In the genomic region with DNA sequence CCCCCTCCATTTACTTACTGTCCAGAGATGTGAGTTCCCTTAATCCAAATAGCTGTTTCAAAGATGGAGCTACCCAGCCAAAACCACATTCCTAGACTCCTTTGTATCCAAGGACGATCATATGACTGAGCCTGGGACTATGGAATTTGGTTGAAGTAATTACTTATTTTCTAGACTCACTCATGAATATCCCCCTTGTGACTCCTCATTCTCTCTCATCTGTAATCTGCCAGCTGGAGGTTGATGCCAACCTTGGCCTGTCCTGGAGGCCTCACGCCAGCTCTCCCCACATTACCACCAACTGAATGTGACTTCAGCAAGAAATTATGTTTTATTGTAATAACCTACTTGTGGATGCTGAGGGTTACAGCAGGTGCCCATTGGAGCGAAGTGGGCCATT, we compare ENCODE assay signal across 13 mouse cellular contexts.
A peak's percentile ranks its signal among the peaks of the same experiment; 100 is the strongest.
DNase-seq lines count a peak whose midpoint lies in the region; ATAC-seq lines count a peak whose summit lies in the region.
"Had no signal": no experiment of that assay in that cellular context is flagged by ENCODE, and none has a peak within 500 bp of the region (broad histone marks: within the 10 kb centered on the region; RNA-seq: fewer than 3 reads in every experiment).

No protein-coding gene starts in this region.

- 47% methylated on average over 3 of the region's 3 CpGs for whole genome bisulfite sequencing in midbrain, embryonic 13.5 days
- WGBS in midbrain, embryonic 15.5 days: 56% methylated on average over 3 of the region's 3 CpGs
- WGBS in hindbrain, embryonic 15.5 days: 35% methylated on average over 3 of the region's 3 CpGs

- peak; percentile 21 for DNase-seq in cerebellum, adult 9-11 months
- no peak for DNase-seq in cerebellum, postnatal 14 days
- DNase-seq in kidney, adult 11 months: peak; percentile 29
- no peak for DNase-seq in kidney, postnatal 10 days
- DNase-seq in embryo, embryonic 10 days (ENCODE audit: low spot score): no peak
- DNase-seq: adrenal gland, adult 2 months; cerebellum, adult 8-10 months; liver; lung, adult 2 months; right cerebral cortex, postnatal 4 days had no signal

- no peak overlapping the region for H3K9ac ChIP-seq in midbrain, embryonic 13.5 days (replicated peaks)
- no peak overlapping the region for H3K9ac ChIP-seq in midbrain, embryonic 15.5 days
- H3K9ac ChIP-seq in hindbrain, embryonic 15.5 days: no peak overlapping the region

- no peaks in the 10 kb centered on the region for H3K9me3 ChIP-seq in midbrain, embryonic 13.5 days
- no peaks in the 10 kb centered on the region for H3K9me3 ChIP-seq in midbrain, embryonic 15.5 days
- no peaks in the 10 kb centered on the region for H3K9me3 ChIP-seq in hindbrain, embryonic 15.5 days

- H3K4me1 ChIP-seq in midbrain, embryonic 13.5 days (replicated peaks): peaks cover 32% of the 10 kb centered on the region
- H3K4me1 ChIP-seq in midbrain, embryonic 15.5 days: peaks cover 21% of the 10 kb centered on the region
- H3K4me1 ChIP-seq in hindbrain, embryonic 15.5 days (replicated peaks): peaks cover 31% of the 10 kb centered on the region

- no peak overlapping the region for H3K4me3 ChIP-seq in midbrain, embryonic 13.5 days (replicated peaks)
- no peak overlapping the region for H3K4me3 ChIP-seq in midbrain, embryonic 15.5 days
- H3K4me3 ChIP-seq in hindbrain, embryonic 15.5 days: no peak overlapping the region

- no peak overlapping the region for H3K4me2 ChIP-seq in midbrain, embryonic 13.5 days (replicated peaks)
- H3K4me2 ChIP-seq in midbrain, embryonic 15.5 days: no peak overlapping the region
- no peak overlapping the region for H3K4me2 ChIP-seq in hindbrain, embryonic 15.5 days

- H3K27me3 ChIP-seq in midbrain, embryonic 13.5 days: no peaks in the 10 kb centered on the region
- no peaks in the 10 kb centered on the region for H3K27me3 ChIP-seq in midbrain, embryonic 15.5 days (replicated peaks)
- no peaks in the 10 kb centered on the region for H3K27me3 ChIP-seq in hindbrain, embryonic 15.5 days

- H3K36me3 ChIP-seq in midbrain, embryonic 13.5 days: no peaks in the 10 kb centered on the region
- no peaks in the 10 kb centered on the region for H3K36me3 ChIP-seq in midbrain, embryonic 15.5 days (replicated peaks)
- no peaks in the 10 kb centered on the region for H3K36me3 ChIP-seq in hindbrain, embryonic 15.5 days

- no peak overlapping the region for H3K27ac ChIP-seq in midbrain, embryonic 13.5 days
- H3K27ac ChIP-seq in midbrain, embryonic 15.5 days: no peak overlapping the region
- 0 out of 2 replicates have a peak overlapping the region, but pooled peaks have one; percentile 8 for H3K27ac ChIP-seq in hindbrain, embryonic 15.5 days (replicated peaks)

- peak; percentile 56; the same call in 1 of the 2 replicates for ATAC-seq in midbrain, embryonic 13.5 days
- ATAC-seq in midbrain, embryonic 15.5 days (replicated peaks): no peak
- peak; percentile 73 for ATAC-seq in hindbrain, embryonic 15.5 days (ENCODE audit: low FRiP score, low read depth)

Comparison
In these comparisons a context has a peak if more than half of its experiments do, and no peak if none do; other contexts are left out.
1. DNase-seq: peak in cerebellum, adult 9-11 months (single experiment) and kidney, adult 11 months (single experiment); none in cerebellum, postnatal 14 days (0 of 2), kidney, postnatal 10 days (single experiment) and embryo, embryonic 10 days (single experiment).